Mouse (Mus musculus) myocyte (in vitro differentiated cells): Measurements from ENCODE around the gene Med29. TPM values are rescaled to one million over a fixed set of nuclear protein-coding genes. Genes with fewer than 3 reads are reported as not detected.

ENCODE experiments used
- H3K27me3 ChIP-seq: one replicate; pipeline ENCODE4 v1.6.1; 2011; ENCODE audit not compliant: control insufficient read depth, insufficient read depth, insufficient read length
- H3K36me3 ChIP-seq: one replicate; pipeline ENCODE4 v1.6.1; 2011; ENCODE audit not compliant: control insufficient read depth, insufficient read depth
- H3K4me2 ChIP-seq: one replicate; pipeline ENCODE4 v1.6.1; 2011; ENCODE audit warnings: low read depth, control low read depth
- H3K4me3 ChIP-seq: one replicate; pipeline ENCODE4 v1.5.1; 2011; ENCODE audit warnings: mild to moderate bottlenecking, control low read depth, moderate library complexity
- H3K79me2 ChIP-seq: one replicate; pipeline ENCODE4 v1.6.1; 2011; ENCODE audit not compliant: control insufficient read depth, insufficient read depth
- H3ac ChIP-seq: one replicate; pipeline ENCODE4 v1.6.1; 2011; ENCODE audit not compliant: control insufficient read depth, insufficient read length
- CEBPB ChIP-seq: IDR thresholded peaks from 2 replicates; pipeline ENCODE4 v1.6.1; 2011; ENCODE audit warnings: mild to moderate bottlenecking, moderate library complexity; ENCODE audit not compliant: poor library complexity, insufficient read depth, severe bottlenecking
- E2F4 ChIP-seq: IDR thresholded peaks from one replicate; pipeline ENCODE4 v1.6.1; 2011; ENCODE audit warnings: mild to moderate bottlenecking, control low read depth, moderate library complexity; ENCODE audit not compliant: insufficient read depth
- MAX ChIP-seq: IDR thresholded peaks from one replicate; pipeline ENCODE4 v1.6.1; 2011; ENCODE audit warnings: low read depth, mild to moderate bottlenecking, control low read depth
- MYOD1 ChIP-seq, 3 experiments: IDR thresholded peaks; one replicate each; pipeline ENCODE4 v1.6.1; 2011; ENCODE audit warnings: control low read depth in 2 of 3, low read depth in 2 of 3, mild to moderate bottlenecking in 2 of 3, moderate library complexity in 1 of 3; ENCODE audit not compliant: insufficient read length in 2 of 3, control insufficient read depth in 1 of 3
- MYOG ChIP-seq, 3 experiments: IDR thresholded peaks; one replicate each; pipeline ENCODE4 v1.6.1; 2011; ENCODE audit warnings: control low read depth in 2 of 3, low read depth in 2 of 3, mild to moderate bottlenecking in 2 of 3; ENCODE audit not compliant: insufficient read length in 2 of 3, control insufficient read depth in 1 of 3, insufficient read depth in 1 of 3
- POLR2A ChIP-seq: IDR thresholded peaks from one replicate; pipeline ENCODE4 v1.6.1; 2011; ENCODE audit warnings: low read depth, mild to moderate bottlenecking, control low read depth, moderate library complexity; ENCODE audit not compliant: insufficient read length
- POLR2AphosphoS2 ChIP-seq: IDR thresholded peaks from one replicate; pipeline ENCODE4 v1.6.1; 2011; ENCODE audit warnings: low read depth, control low read depth; ENCODE audit not compliant: insufficient read length
- REST ChIP-seq: IDR thresholded peaks from one replicate; pipeline ENCODE4 v1.6.1; 2011; ENCODE audit warnings: mild to moderate bottlenecking, control low read depth, moderate library complexity; ENCODE audit not compliant: insufficient read depth, insufficient read length
- SRF ChIP-seq: IDR thresholded peaks from one replicate; pipeline ENCODE4 v1.6.1; 2011; ENCODE audit warnings: low read depth; ENCODE audit not compliant: control insufficient read depth, insufficient read length
- TCF12 ChIP-seq: IDR thresholded peaks from one replicate; pipeline ENCODE4 v1.6.1; 2011; ENCODE audit warnings: mild to moderate bottlenecking, control low read depth; ENCODE audit not compliant: poor library complexity, insufficient read depth, severe bottlenecking
- TCF3 ChIP-seq: IDR thresholded peaks from one replicate; pipeline ENCODE4 v1.6.1; 2011; ENCODE audit warnings: low read depth, control low read depth; ENCODE audit not compliant: insufficient read length
- USF1 ChIP-seq: IDR thresholded peaks from one replicate; pipeline ENCODE4 v1.6.1; 2011; ENCODE audit warnings: low read depth, mild to moderate bottlenecking, control low read depth, moderate library complexity
- polyA plus RNA-seq: library from polyadenylated mRNA; unstranded; fragments of >200 nt; fragmentation: generic; extraction: Trizol; gene quantifications from one replicate; pipeline ENCODE4 v1.2.1, GENCODE M21; 2012; ENCODE audit warnings: missing spikeins

The Med29 gene
- polyA plus RNA-seq, 1 experiment: 34.2 TPM

- no peak for TF ChIP-seq REST
- no peak for TF ChIP-seq USF1
- TF ChIP-seq POLR2A: no peak
- TF ChIP-seq SRF: no peak
- no peak for TF ChIP-seq TCF12
- no peak for TF ChIP-seq MAX
- TF ChIP-seq MYOG (IDR thresholded peaks at IDR 0.05; ENCODE audit: control insufficient read depth in 1 of 3, insufficient read depth in 1 of 3, insufficient read length in 2 of 3, low read depth in 2 of 3): no peak
- TF ChIP-seq MYOD1 (IDR thresholded peaks at IDR 0.05; ENCODE audit: control insufficient read depth in 1 of 3, insufficient read length in 2 of 3, low read depth in 2 of 3): no peak
- H3K27me3 ChIP-seq: no peaks in the 10 kb centered on the region
- H3K4me3 ChIP-seq: no peak overlapping the region
These were observed 44.8 kb downstream of the Med29 start for GRCm38 (mm10) chr7:28347746-28348145.

DNA sequence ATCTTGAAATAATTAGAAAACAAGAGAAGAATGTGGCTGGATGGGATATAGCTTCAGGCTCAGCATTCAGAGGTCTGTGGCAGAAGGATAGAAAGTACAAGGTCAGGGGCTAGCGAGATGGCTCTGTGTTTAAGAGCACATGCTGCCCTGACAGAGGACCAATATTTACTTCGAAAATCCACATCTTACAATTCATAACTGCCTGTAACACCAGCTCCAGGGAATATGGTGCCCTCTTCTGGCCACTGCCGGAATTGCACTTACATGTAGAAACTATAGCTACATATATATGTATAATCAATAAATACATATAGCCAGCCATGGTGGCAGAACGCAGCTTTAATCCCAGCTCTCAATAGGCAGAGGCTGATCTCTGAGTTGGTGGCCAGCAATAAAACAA lies 47.9 kb downstream of the Med29 start:
- TF ChIP-seq MYOG (IDR thresholded peaks at IDR 0.05; ENCODE audit: control insufficient read depth in 1 of 3, insufficient read depth in 1 of 3, insufficient read length in 2 of 3, low read depth in 2 of 3) (no peak), USF1 (no peak), TCF3 (no peak), CEBPB (no peak), MYOD1 (IDR thresholded peaks at IDR 0.05; ENCODE audit: control insufficient read depth in 1 of 3, insufficient read length in 2 of 3, low read depth in 2 of 3) (no peak), REST (no peak)
- no peaks in the 10 kb centered on the region for H3K36me3 ChIP-seq
- H3K79me2 ChIP-seq: no peaks in the 10 kb centered on the region
- H3K4me2 ChIP-seq: peak overlapping the region; percentile 55
- H3ac ChIP-seq: no peak overlapping the region
- H3K4me3 ChIP-seq: no peak overlapping the region
- H3K27me3 ChIP-seq: no peaks in the 10 kb centered on the region

More at GRCm38 (mm10) chr7:28347746-28348145, 44.8 kb downstream of the Med29 start:
- Histone ChIP-seq H3K36me3 (peaks cover 9% of the 10 kb centered on the region), H3K4me2 (no peak overlapping the region), H3K79me2 (peaks cover 18% of the 10 kb centered on the region), H3ac (no peak overlapping the region)

GRCm38 (mm10) chr7:28341381-28341780 lies 51.1 kb downstream of the Med29 start:
- Histone ChIP-seq H3K4me2 (no peak overlapping the region), H3ac (no peak overlapping the region), H3K36me3 (no peaks in the 10 kb centered on the region), H3K79me2 (peaks cover 21% of the 10 kb centered on the region), H3K27me3 (no peaks in the 10 kb centered on the region), H3K4me3 (no peak overlapping the region)
- no peak for TF ChIP-seq CEBPB
- no peak for TF ChIP-seq E2F4
- TF ChIP-seq TCF3: no peak
- TF ChIP-seq TCF12: no peak
- no peak for TF ChIP-seq MAX
- no peak for TF ChIP-seq MYOD1 (IDR thresholded peaks at IDR 0.05; ENCODE audit: control insufficient read depth in 1 of 3, insufficient read length in 2 of 3, low read depth in 2 of 3)
- no peak for TF ChIP-seq REST
- no peak for TF ChIP-seq MYOG (IDR thresholded peaks at IDR 0.05; ENCODE audit: control insufficient read depth in 1 of 3, insufficient read depth in 1 of 3, insufficient read length in 2 of 3, low read depth in 2 of 3)
- TF ChIP-seq POLR2A: no peak
- TF ChIP-seq POLR2AphosphoS2: no peak
- no peak for TF ChIP-seq SRF
- no peak for TF ChIP-seq USF1

- Histone ChIP-seq H3K4me3 (peak overlapping the region; percentile 83), H3K36me3 (no peaks in the 10 kb centered on the region)
These were observed 53.1 kb downstream of the Med29 start for GRCm38 (mm10) chr7:28339213-28339917.

More at GRCm38 (mm10) chr7:28339213-28339917, 53.1 kb downstream of the Med29 start:
- Histone ChIP-seq H3ac (peak overlapping the region; percentile 96), H3K4me2 (peak overlapping the region; percentile 96), H3K79me2 (peaks cover 41% of the 10 kb centered on the region), H3K27me3 (no peaks in the 10 kb centered on the region)
- TF ChIP-seq SRF (no peak), MYOD1 (IDR thresholded peaks at IDR 0.05; ENCODE audit: control insufficient read depth in 1 of 3, insufficient read length in 2 of 3, low read depth in 2 of 3) (no peak), E2F4 (no peak), CEBPB (no peak), POLR2A (no peak), TCF12 (no peak), TCF3 (no peak), USF1 (no peak), POLR2AphosphoS2 (no peak), REST (no peak), MAX (no peak), MYOG (IDR thresholded peaks at IDR 0.05; ENCODE audit: control insufficient read depth in 1 of 3, insufficient read depth in 1 of 3, insufficient read length in 2 of 3, low read depth in 2 of 3) (no peak)
